Mouse (Mus musculus) adrenal gland (tissue): ENCODE data around the gene Samd1.

Experiments used
- intact Hi-C: fragments of 180-260 bp; cut with DNase I; formaldehyde crosslinking; loops from one replicate; pipeline ENCODE4 v1.15.1; 2025

Samd1 gene

GRCm38 (mm10) chr8:84010625-84011611 is 13.4 kb downstream of the Samd1 start:
- intact Hi-C loops = no loop called here

- intact Hi-C loops = no loop called here
Observed at GRCm38 (mm10) chr8:84011705-84012498, 14.4 kb downstream of the Samd1 start, which contains the start of gene 2210011C24Rik. 2210011C24Rik (minus strand) TSS chr8:84012171.

GRCm38 (mm10) chr8:84012499-84013165 is 15.2 kb downstream of the Samd1 start:
- intact Hi-C loops = no loop called here

- intact Hi-C loops = no loop called here
Observed at GRCm38 (mm10) chr8:84015833-84016232, 18.4 kb downstream of the Samd1 start.

GRCm38 (mm10) chr8:84019738-84020137 is 22.3 kb downstream of the Samd1 start:
- intact Hi-C loops = no loop called here

GRCm38 (mm10) chr8:84021096-84021495 is 23.6 kb downstream of the Samd1 start, which contains the start of gene Palm3:
Palm3 (plus strand) TSS chr8:84021471.
- intact Hi-C loops = no loop called here

- intact Hi-C loops = no loop called here
Observed at GRCm38 (mm10) chr8:84021569-84021968, 24.1 kb downstream of the Samd1 start.

- intact Hi-C loops = no loop called here
Observed at GRCm38 (mm10) chr8:84023085-84023484, 25.6 kb downstream of the Samd1 start.

- intact Hi-C loops = no loop called here
Observed at GRCm38 (mm10) chr8:84023631-84024030, 26.2 kb downstream of the Samd1 start.

- intact Hi-C loops = no loop called here
Observed at GRCm38 (mm10) chr8:84024171-84024570, 26.7 kb downstream of the Samd1 start.

GRCm38 (mm10) chr8:84025863-84026262 is 28.4 kb downstream of the Samd1 start:
- intact Hi-C loops = no loop called here

GRCm38 (mm10) chr8:84027449-84027848 is 30.0 kb downstream of the Samd1 start:
- intact Hi-C loops = no loop called here

GRCm38 (mm10) chr8:84029272-84029671 is 31.8 kb downstream of the Samd1 start:
- intact Hi-C loops = no loop called here

- intact Hi-C loops = no loop called here
Observed at GRCm38 (mm10) chr8:84032777-84033176, 35.3 kb downstream of the Samd1 start.

- intact Hi-C loops = loop anchor here (5.0 kb wide), 2 partner anchors 144 to 319 kb away; no protein-coding TSS in a partner anchor
Observed at GRCm38 (mm10) chr8:84038015-84038414, 40.5 kb downstream of the Samd1 start.

GRCm38 (mm10) chr8:84039050-84039449 is 41.6 kb downstream of the Samd1 start:
- intact Hi-C loops = loop anchor here (5.0 kb wide), 2 partner anchors 143 to 318 kb away; no protein-coding TSS in a partner anchor

- intact Hi-C loops = loop anchor here (5.0 kb wide), 1 partner anchor 60 kb away; the partner anchor contains the start of gene Dcaf15
Observed at GRCm38 (mm10) chr8:84042066-84042947, 44.8 kb downstream of the Samd1 start, which contains the start of gene Il27ra. Il27ra (minus strand) TSS chr8:84042589.

- intact Hi-C loops = loop anchor here (5.0 kb wide), 1 partner anchor 59 kb away; the partner anchor contains the start of gene Dcaf15
Observed at GRCm38 (mm10) chr8:84042948-84043342, 45.5 kb downstream of the Samd1 start.

GRCm38 (mm10) chr8:84044103-84044502 is 46.6 kb downstream of the Samd1 start:
- intact Hi-C loops = loop anchor here (5.0 kb wide), 1 partner anchor 58 kb away; the partner anchor contains the start of gene Dcaf15

- intact Hi-C loops = loop anchor here (5.0 kb wide), 1 partner anchor 57 kb away; the partner anchor contains the start of gene Dcaf15
Observed at GRCm38 (mm10) chr8:84044900-84045299, 47.4 kb downstream of the Samd1 start, which contains the start of gene Rln3. Rln3 (minus strand) TSS chr8:84045000.
